Mouse (Mus musculus) lung, postnatal 0 days (tissue): ENCODE data around the gene Psma1. TPM values are rescaled to one million over a fixed set of nuclear protein-coding genes. Genes with fewer than 3 reads are reported as not detected.

Source experiments
- ATAC-seq: fragments of 200-750 bp; cut with Nextera tagmentation; 2 replicates; pipeline ENCODE4 v1.8.0; 2017; ENCODE audit warnings: moderate library complexity
- DNase-seq: peaks from one replicate; pipeline ENCODE4 v3.0.0-alpha.2; 2016; ENCODE audit warnings: low spot score
- H3K27ac ChIP-seq: fragments of 300-500 bp; sonication (generic); 2 replicates; pipeline ENCODE4 v1.5.1; 2014; ENCODE audit warnings: antibody characterized with exemption, mild to moderate bottlenecking, low read length, mixed read lengths
- H3K27me3 ChIP-seq: fragments of 300-500 bp; sonication (generic); replicated peaks from 2 replicates; pipeline ENCODE4 v1.6.1; 2014; ENCODE audit warnings: low read length, mixed read lengths; ENCODE audit not compliant: insufficient read depth
- H3K36me3 ChIP-seq: fragments of 300-500 bp; sonication (generic); 2 replicates; pipeline ENCODE4 v1.6.1; 2014; ENCODE audit warnings: low read length, mixed read lengths; ENCODE audit not compliant: insufficient read depth
- H3K4me1 ChIP-seq: fragments of 300-500 bp; sonication (generic); 2 replicates; pipeline ENCODE4 v1.6.1; 2014; ENCODE audit warnings: antibody characterized with exemption, low read depth, low read length, mixed read lengths; ENCODE audit not compliant: insufficient read depth
- H3K4me2 ChIP-seq: fragments of 300-500 bp; sonication (generic); replicated peaks from 2 replicates; pipeline ENCODE4 v1.6.1; 2014; ENCODE audit warnings: low read depth, mild to moderate bottlenecking, low read length, moderate library complexity, mixed read lengths
- H3K4me3 ChIP-seq: fragments of 300-500 bp; sonication (generic); 2 replicates; pipeline ENCODE4 v1.5.1; 2014; ENCODE audit warnings: low read depth, low read length
- H3K9ac ChIP-seq: fragments of 300-500 bp; sonication (generic); replicated peaks from 2 replicates; pipeline ENCODE4 v1.6.1; 2014; ENCODE audit warnings: low read depth, mild to moderate bottlenecking
- H3K9me3 ChIP-seq: fragments of 300-500 bp; sonication (generic); 2 replicates; pipeline ENCODE4 v1.6.1; 2016; ENCODE audit warnings: low read length, mixed read lengths
- CTCF ChIP-seq: IDR thresholded peaks from 2 replicates; pipeline ENCODE4 v1.5.1; 2016; ENCODE audit warnings: antibody characterized with exemption, mild to moderate bottlenecking
- EP300 ChIP-seq: IDR thresholded peaks from 2 replicates; pipeline ENCODE4 v1.6.1; 2016; ENCODE audit warnings: antibody characterized with exemption, mild to moderate bottlenecking, control low read depth
- WGBS: fragments of 180-500 bp; shearing (Covaris S2); extraction: QIAGEN DNeasy Blood & Tissue Kit; methylation state at CpG from one replicate; pipeline ENCODE4 v1.1.7; 2014; 5-methylcytosine and 5-hydroxymethylcytosine counted together
- polyA plus RNA-seq: library from polyadenylated mRNA; unstranded; fragments of >200 nt; fragmentation: Nextera tagmentation; extraction: Ambion mirVana; gene quantifications from 2 replicates; pipeline ENCODE4 v1.2.1, GENCODE M21; 2015

Psma1 gene
- polyA plus RNA-seq, 1 experiment from 2014 or later: 245 TPM

DNA sequence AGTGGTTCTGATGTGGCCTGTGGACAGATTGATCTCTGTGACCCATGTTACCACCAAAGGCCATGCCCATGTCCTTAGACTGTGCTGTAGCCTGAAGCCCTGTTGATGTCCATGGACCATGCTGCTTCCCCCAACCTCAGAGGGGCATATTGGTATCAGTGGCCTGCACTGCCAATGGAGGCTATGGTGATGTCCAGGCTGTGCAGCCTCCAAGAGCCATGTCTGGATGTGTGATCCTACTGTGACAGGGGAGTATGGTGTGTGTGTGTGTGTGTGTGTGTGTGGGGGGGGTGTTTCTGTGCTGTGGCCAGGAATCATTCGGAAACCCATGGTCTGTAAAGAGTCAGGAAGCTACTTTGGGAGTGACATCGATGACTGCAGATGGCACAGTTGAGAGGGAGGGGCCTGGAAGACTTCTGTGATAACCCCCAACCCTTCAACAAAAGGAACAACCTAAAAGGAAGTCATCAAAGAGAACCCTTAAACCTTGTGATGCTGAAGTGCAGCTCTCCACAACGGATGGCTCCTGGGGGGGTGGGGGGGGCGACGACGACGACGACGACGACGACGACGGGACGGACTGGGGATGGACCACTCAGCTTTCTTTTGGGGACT lies 8.5 kb upstream of the Psma1 start:
- H3K36me3 ChIP-seq: no peaks in the 10 kb centered on the region
- no peak overlapping the region for H3K9ac ChIP-seq
- no peaks in the 10 kb centered on the region for H3K27me3 ChIP-seq
- no peaks in the 10 kb centered on the region for H3K9me3 ChIP-seq
- DNase-seq: no peak
- no peak overlapping the region for H3K4me2 ChIP-seq
- WGBS: 88% methylated on average over 14 of the region's 14 CpGs
- no peak overlapping the region for H3K4me3 ChIP-seq
- no peak overlapping the region for H3K27ac ChIP-seq
- no peak for TF ChIP-seq CTCF
- TF ChIP-seq EP300: no peak
- ATAC-seq: no peak
- H3K4me1 ChIP-seq: no peaks in the 10 kb centered on the region

DNA sequence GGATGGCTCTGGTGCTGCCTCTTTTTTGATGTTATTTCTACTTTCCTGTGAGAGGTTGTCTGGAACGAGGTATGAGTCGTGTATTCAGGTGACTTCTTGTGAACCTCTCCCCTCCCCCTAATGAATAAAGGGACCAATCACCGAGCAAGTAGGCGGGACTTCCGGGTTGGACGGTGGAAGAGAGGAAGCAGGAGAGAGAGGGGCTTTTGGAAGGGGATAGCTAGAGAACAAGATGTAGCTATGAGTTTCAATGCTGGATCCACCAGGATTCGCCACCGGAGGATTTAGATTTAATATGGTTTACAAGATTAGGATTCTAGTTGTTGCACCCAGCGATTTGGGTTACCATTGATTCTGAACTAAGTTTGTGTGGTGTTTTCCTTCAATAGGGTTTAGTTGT lies 7.1 kb upstream of the Psma1 start:
- no peak overlapping the region for H3K9ac ChIP-seq
- no peak for TF ChIP-seq CTCF
- no peak for TF ChIP-seq EP300
- 82% methylated on average over 9 of the region's 9 CpGs for WGBS

DNA sequence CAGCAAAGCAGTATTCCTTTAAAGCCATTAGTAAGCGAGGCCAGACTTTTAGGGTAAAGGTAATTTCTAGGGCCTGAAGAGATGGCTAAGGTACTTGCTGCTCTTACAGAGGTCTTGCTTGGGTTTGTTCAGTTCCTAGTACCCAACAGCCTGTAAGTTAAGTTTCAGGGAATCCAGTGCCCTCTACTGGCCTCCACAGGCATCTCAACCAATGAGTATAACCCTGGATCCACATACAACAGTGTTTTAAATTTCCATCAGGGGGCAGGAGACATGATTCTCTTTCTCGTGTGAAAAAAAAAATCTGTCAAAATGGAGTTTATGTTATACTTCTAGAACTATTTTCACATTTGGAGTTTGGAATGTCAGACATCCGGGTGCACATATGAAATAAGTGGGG lies 5.8 kb upstream of the Psma1 start:
- no peak overlapping the region for H3K27ac ChIP-seq
- H3K9ac ChIP-seq: no peak overlapping the region
- no peak overlapping the region for H3K4me3 ChIP-seq
- ATAC-seq (peak; percentile 66), DNase-seq (peak; percentile 65)
- WGBS: 57% methylated on average over 3 of the region's 3 CpGs
- no peaks in the 10 kb centered on the region for H3K4me1 ChIP-seq
- TF ChIP-seq EP300 (no peak), CTCF (peak; percentile 83)
- no peaks in the 10 kb centered on the region for H3K27me3 ChIP-seq
- H3K4me2 ChIP-seq: no peak overlapping the region
- no peaks in the 10 kb centered on the region for H3K9me3 ChIP-seq
- no peaks in the 10 kb centered on the region for H3K36me3 ChIP-seq

More for the DNA sequence above, 7.1 kb upstream of the Psma1 start:
- Histone ChIP-seq H3K27me3 (no peaks in the 10 kb centered on the region), H3K4me3 (no peak overlapping the region), H3K4me1 (no peaks in the 10 kb centered on the region), H3K9me3 (no peaks in the 10 kb centered on the region), H3K36me3 (no peaks in the 10 kb centered on the region), H3K4me2 (no peak overlapping the region), H3K27ac (no peak overlapping the region)
- no peak for DNase-seq
- ATAC-seq: no peak

DNA sequence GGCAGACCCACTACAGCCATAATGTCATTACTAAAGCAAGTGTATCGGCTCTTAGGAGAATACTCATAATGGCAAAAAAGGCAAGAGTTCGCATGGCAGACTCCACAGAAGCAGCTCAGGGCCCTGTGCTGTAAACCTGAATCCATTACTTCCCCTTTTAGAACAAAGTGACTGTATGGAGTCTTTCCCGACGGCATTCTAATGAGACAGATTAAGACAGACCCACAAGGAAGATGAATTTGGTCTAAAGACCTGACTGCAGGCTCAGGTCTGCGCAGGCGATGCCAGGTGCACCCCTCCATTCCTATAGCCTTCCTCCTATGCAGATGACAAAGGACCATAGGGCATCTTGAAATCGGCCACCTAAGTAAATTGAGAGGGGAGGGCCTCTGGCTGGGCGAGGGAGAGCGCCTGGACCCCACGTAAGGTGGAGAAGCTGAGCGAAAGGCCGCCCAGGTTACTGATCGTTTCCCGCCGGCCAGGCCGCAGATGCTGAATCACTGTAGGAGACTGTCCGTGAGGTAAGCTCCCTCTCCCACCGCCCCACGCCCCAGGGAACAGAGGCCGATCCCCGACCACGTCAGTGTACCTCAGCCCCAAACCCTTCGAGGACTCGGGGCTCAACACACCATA lies 430 bp downstream of the Psma1 start:
- no peak; the same call in 1 of the 2 replicates for ATAC-seq
- Histone ChIP-seq H3K27ac (peak overlapping the region; percentile 29), H3K4me3 (peak overlapping the region; percentile 87), H3K27me3 (no peaks in the 10 kb centered on the region), H3K9ac (peak overlapping the region; percentile 87), H3K9me3 (no peaks in the 10 kb centered on the region), H3K36me3 (peaks cover 5% of the 10 kb centered on the region; the same call in 1 of the 2 replicates), H3K4me2 (peak overlapping the region; percentile 73), H3K4me1 (no peaks in the 10 kb centered on the region)
- TF ChIP-seq EP300 (no peak), CTCF (no peak)
- DNase-seq: peak; percentile 34
- WGBS: 1% methylated on average over 24 of the region's 24 CpGs

DNA sequence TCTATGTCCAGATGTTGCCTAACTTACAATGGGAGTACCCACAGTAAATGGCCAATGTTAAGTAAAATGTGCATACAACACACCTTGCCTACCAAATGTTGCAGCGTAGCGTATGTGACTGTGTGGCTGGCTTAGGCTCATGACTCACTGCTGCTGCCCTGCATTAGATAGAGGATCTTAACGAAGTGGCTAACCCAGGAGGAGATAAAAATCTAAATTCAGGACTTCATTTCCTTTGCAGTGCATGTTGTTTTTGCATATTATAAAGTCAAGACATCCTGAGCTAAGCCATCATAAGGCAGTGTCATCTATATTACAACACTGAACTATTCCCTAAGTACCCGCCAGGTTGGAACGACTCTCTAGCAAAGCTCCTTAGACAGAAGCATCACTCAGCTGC lies 7.5 kb downstream of the Psma1 start:
- Histone ChIP-seq H3K36me3 (peaks cover 40% of the 10 kb centered on the region), H3K9me3 (no peaks in the 10 kb centered on the region), H3K27me3 (no peaks in the 10 kb centered on the region), H3K4me2 (no peak overlapping the region), H3K4me1 (no peaks in the 10 kb centered on the region), H3K27ac (no peak overlapping the region), H3K4me3 (no peak overlapping the region), H3K9ac (no peak overlapping the region)
- no peak for DNase-seq
- no peak for ATAC-seq
- WGBS: 95% methylated on average over 5 of the region's 5 CpGs
- TF ChIP-seq CTCF (no peak), EP300 (no peak)

DNA sequence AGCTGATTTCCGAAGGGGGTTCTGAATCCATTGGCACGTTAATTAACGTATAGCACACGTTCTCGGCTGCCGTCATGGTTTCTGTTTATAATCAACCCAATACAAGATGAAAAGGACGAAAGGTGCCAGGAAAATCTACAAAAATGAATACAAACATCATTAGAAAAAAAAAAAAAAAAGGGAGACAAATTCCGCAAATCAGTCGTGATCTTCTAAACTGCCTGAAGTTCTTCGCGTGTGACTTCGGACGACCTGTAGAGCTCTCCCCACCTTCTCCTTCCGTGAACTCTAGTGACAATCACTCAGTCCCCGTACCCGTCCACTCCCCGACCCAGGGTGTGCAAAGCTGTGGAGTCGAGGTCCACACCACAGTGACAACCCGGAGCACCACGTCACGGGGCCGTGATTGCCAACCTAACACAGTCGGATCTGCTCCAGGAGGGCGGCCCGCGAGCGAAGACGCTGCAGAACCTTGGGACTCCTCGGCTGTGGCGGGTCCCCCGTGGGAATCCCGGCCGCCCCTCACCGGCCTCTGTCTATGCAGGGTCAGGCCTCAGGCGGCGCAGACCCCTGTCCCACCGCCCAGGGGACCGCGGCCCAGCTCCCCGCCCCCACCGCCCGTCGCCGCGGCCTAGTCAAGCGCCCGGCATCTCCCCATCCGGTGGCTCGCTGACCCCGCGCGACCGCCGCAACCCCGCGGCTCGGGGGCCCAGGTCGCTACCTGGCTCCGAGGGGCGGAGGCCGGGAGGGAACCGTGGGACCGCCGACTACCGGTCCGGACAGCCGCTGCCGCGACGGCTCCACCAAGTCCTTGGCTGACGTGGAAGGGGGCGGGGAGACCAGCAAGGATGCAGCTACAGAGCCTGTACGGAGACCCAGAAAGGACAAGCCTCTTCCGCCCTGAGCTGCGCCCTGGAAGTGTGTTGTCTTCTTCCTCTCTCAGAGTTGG lies 21.8 kb downstream of the Psma1 start, which contains the start of gene Copb1:
TSS of gene Copb1 (minus strand) at position 827 of the 949 bp plus-strand sequence.
- no peaks in the 10 kb centered on the region for H3K9me3 ChIP-seq
- H3K4me1 ChIP-seq: no peaks in the 10 kb centered on the region
- H3K36me3 ChIP-seq: 0 out of 2 replicates have a peak, but pooled peaks cover 8% of the 10 kb centered on the region
- DNase-seq (peak; percentile 97), ATAC-seq (peak; percentile 99)
- peak within 1 kb of the TSS; percentile 64 for H3K4me2 ChIP-seq
- peak within 1 kb of the TSS; percentile 75 for H3K27ac ChIP-seq
- peak within 1 kb of the TSS; percentile 95 for H3K9ac ChIP-seq
- TF ChIP-seq CTCF (peak; percentile 24; the same call in 1 of the 2 replicates), EP300 (no peak)
- H3K27me3 ChIP-seq: no peaks in the 10 kb centered on the region
- WGBS: 1% methylated on average over 71 of the region's 75 CpGs
- peak within 1 kb of the TSS; percentile 93 for H3K4me3 ChIP-seq
